Mouse (Mus musculus) heart, adult 18-20 months (tissue): ENCODE measurements at regions not wholly inside any gene's neighbourhood (a gene's known extent, or its start where the extent isn't known, plus 50 kb on each side); places are given as distances from the start of the nearest gene placed in this dataset.

ENCODE experiments used
- DNase-seq, 2 experiments: peaks; one replicate each; pipeline ENCODE4 v3.0.0; 2021 to 2022; ENCODE audit warnings: mixed read lengths in 1 of 2

DNA sequence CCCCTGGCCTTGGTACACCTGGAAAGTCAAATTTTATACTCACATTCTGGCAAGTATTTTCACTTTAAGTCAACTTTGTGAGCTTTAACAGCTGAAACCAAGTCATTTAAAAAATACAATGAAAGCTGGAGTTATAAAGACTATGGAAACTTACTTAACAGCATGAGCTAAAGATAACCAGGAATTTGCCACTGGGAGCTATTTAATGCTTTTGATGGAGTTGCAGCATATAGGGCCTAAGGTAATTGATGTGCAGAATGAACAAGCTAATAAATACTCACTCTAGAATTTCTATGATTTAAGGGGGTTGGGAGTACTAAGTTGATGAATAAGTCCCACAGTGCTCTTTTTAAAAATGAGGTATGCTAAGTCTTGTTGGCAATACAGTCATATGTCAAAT lies 463.5 kb upstream of the Dmac1 start:
- DNase-seq = no peak

DNA sequence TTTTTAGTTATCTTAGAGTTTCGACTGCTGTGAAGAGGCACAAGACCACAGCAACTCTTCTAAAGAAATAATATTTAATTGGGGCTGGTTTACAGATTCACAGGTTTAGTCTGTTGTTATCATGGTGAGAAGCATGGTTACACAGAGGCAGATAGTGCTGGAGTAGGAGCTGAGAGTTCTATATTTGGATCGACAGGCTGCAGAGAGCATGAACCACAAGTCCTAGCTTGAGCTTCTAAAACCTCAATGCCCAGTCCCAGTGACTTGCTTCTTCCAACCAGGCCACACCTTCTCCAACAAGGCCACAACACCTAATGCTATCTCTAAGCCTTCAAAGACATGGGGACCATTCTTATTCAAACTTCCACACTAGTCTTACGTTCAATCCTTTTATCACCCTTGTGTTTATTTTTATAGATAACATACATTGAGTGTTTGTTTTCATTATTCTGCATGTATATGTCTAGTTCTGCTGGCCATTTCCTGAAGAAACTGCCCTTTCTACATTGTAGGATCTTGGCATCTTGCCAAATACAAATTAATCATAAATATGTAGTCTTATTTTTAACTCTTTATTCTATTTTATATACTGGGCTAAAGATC lies 452.8 kb upstream of the Dmac1 start:
- DNase-seq = peak; percentile 2

DNA sequence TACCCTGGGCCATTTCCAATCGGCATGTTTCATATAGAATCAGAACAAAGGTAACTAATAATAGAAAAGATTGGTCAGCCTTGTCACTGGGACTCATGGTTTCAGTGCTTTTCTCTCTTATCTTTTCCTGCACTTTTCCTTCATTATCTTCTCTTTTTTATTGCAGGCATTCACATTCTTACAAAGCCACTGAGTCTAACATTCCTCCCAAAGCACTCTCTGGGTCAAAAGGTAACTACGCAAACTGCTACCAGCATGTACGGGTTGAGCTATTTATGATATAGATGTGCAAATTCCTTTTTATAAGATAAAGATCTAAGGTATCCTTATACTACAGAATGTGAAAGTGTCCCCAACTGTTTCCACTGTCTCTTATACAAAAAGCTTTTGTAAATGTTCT lies 436.5 kb upstream of the Dmac1 start:
- DNase-seq = no peak

DNA sequence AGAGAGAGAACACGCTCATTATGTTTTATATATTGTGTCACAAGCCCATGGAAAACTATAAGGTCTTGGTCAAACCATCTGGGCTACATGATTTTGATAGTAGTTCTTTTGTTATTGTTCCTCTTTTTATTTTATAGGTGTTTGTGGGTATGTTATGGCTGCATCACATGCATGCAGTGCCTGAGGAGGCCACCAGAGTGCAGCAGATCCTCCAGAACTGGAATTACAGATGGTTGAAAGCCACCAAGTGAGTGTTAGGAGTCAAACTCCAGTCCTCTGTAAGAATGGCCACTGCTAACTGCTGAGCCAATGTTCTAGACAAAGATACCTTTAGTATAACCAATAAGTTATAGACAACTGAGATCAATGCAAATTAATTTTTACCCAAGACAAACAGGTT lies 435.9 kb upstream of the Dmac1 start:
- DNase-seq = no peak

DNA sequence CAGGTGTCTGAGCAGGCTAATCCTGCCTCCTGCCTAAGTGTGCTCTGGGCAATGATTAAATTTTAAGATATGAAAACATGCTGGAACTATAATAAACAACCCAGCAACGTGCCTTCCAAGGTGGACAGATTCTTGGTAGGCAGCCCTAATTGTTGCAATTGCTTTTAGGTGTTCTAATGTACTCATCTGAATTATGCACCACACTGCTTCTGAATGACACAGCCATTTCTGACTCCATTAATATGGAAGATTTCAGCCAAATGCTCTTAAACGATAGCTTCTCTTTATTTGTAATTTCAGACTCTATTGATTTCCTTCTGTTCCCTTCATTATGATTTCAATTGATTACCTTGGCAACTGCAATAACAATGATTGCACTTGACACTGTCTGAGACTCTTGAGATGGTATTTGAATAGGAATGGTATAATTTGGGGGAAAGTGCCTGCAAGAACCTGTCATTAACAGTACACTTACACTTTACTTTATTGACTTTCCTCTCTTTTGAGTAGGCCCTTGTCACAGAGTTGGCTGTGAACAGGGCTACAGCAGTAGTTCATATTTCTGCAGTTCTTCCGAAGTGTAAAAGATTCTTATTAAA lies 422.8 kb upstream of the Dmac1 start:
- no peak for DNase-seq

DNA sequence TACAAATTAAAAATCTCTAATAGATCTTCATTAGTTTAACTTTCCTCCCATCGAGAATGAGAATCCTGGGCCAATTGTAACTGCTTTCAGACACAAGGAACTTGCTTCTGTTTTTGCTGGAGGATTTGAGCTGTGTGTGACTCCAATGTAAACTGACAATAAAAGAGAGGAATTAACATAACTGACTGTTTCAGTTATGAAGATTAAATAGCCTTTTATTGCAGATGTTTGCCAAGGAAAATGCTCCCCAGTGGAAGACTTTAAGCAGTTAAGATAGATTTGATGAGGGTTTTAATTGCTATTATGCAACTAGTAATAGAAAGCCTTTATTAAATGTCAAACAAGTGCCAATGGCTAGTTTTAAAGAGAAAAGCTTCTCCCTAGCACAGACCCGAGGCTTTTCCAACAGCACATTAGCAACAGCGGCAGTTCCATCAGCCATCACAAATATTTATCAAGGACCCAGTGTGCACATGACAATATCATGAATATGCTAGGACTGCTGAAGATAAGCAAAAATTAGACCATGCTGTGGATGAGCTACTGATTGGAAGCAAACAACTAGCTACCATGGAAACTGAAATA lies 398.6 kb upstream of the Dmac1 start:
- DNase-seq = no peak

DNA sequence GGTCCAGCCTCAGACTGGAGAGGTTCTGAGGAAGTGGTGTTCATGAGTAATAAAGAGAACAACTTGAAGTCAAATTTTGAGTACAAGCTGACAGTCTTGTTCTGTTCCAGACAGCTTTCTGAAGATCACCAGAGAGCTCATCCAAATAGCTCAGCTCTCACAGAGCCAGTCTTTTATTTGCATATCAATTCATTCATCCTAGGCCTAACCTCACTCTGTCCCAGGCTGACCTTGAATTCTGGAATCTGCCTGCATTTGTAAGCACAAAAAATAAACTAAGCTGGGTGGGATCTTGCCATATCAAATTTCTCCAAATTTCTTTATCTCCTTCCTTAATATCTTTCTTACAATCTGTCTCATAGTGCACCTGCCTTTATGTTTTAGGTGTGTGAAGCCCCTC lies 362.9 kb upstream of the Dmac1 start:
- DNase-seq = no peak

DNA sequence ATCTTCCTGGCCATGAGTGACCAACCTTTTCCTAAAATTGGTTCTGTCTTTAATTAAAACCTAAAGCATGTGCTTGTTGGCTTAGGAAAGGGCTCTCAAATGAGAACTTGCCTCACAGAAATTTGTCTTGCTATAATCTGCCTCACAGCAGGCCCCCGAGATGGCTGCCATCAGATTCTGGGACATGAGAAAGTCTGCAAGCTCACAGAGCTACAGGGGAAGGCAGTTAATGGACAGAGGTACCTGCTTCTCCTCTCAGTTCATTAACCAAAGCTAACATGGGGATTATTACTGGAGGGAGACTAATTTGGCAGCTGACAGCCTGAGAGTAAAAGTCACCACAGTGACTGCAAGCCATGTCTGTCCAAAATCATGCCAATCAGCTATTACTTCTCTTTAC lies 358.5 kb upstream of the Dmac1 start:
- DNase-seq = no peak

DNA sequence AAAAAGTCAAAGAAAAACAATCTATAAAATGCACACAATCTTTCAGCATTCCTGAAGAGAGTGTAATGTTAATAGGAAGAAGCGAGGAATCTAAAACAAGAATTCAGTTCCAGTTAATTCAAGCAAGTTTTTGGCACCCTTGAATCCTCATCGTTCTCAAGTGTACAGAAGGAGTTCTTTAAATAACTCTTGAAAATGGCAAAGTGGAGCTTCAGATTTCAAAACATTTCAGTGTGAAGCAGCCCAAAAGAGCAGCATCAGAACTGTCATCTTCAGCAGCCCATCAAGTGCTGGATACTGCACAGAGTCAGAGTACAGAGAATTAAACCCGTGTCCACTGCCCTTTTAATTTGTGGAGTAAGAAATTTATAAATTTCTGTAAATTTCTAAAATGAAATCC lies 311.8 kb upstream of the Dmac1 start:
- DNase-seq = no peak

DNA sequence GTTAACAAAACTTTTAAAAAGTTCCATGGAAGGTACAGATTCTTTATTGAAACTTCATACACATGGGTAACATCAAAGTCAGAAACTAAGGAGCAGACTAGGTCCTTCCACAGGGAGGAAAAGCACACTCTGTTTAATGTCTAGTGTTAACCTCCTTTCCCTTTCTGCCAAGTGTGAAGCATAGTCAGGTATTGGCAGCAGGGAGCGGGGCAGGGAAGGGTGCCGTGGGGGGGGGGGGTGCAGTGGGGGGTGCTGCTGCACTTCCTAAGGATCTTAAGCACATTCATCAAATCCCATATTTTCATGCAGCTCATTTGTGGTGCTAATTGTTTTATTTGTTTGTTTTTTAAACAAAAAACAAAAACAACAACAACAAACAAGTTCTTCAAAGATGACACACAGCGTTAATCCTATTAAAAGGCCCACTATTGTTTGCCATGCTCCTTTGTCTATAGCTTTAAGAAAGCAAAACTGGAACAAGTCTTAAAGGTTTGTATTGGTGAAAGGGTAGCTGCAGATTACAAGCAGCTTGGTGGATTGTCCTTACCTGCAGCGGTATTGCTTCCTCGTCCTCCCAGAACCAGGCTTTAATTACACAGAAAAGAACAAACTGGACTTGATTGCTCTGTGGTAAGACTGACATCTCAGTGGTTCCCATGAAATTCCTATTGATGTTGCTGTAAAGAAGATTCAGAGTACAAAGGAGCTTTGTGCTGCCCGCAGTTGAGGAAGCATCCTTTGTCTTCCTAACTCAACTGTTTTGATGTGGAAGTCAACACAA lies 310.2 kb upstream of the Dmac1 start:
- no peak for DNase-seq

DNA sequence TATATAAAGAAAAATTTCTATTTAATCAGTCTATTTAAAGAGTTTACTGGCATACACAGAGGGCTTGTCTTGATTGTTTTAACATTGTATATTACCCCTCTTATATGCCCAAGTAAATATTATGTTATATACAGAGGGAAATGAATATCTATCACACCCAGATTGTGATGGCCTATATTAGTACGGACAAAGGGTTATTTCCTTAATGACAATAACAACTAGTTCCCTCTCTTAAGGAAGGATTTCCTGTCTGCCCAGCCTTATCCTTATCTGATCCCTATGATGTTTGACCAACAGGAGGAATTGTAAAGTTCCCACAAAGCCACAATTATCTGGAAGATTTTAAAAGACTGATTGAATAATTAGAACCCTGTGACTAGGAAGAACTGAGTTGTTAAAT lies 301.8 kb upstream of the Dmac1 start:
- DNase-seq = no peak

DNA sequence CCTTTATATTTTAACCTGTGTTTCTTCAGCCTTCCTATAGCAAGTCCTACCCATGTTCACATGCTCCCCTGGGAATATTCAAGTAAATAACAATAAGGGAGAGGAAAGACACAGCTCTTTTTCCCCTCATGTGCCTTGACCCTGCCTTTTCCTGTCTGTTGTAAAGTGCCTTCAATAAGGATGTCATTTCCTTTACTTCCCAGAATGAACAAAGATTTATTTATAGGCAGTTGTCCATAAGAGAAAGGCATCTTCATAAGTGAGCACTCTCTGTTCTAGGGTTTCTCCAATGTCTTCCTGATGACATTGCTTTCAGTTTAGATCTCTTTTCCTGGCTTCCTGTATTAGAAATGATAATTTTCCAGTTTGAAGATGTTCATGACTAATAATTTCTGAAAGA lies 294.5 kb upstream of the Dmac1 start:
- peak in 1 of 2 experiments; percentile 1 for DNase-seq

DNA sequence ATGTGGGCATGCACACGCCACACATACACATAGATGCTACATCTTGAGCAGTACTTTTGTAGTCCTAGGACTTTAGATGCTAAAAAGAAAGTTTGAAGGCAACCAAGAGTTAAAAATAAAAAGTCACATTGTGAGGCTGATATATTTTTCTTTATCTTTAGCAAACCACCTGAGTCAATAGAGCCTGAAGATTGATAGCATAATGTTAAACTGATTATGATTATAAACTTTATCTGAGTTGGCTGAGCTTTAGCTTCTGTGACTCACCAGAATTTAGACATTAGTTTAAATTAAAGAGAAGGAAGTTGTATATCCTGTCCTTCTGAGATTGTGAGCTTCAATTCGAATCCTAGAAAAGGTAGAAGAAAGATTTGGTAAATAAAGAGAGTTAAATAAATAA lies 289.5 kb upstream of the Dmac1 start:
- DNase-seq = no peak

DNA sequence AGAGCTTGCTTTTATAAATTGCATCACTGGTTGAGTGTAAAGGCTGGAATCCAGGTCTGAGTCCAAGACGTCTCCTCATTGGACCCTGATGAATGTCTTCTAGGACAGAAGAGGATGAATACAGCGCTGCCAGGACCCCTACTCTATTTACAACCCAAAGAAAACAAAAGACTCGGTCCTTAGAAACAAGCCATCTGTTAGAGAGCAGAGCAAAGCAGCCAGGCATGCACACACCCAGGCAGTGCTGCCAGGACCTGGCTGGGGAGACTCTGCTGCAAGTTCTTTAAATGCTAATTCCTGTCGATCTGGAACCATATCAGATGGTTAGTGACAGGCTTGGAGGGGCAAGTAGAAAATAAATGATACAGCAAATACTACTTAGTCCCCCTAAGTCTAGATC lies 284.4 kb upstream of the Dmac1 start:
- DNase-seq = no peak

DNA sequence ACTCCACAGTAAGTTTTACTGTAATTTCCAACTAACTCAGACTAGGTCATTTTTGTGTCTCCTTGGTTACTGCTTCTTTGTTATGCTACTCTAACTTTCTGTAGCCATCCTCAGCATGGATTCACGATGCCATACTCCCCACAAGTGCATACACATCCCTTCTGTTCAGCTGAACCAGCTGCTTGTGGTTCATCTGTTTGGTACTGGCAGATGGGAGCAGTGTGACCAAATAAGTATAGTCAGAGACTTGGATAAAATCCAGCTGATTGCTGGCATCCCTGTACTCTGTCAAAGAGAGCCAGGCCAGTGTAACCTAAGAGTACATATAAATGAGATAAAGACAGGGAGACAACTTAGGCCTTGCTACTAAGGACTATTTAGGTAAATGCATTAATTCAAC lies 283.7 kb upstream of the Dmac1 start:
- peak in 1 of 2 experiments; percentile 12 for DNase-seq

DNA sequence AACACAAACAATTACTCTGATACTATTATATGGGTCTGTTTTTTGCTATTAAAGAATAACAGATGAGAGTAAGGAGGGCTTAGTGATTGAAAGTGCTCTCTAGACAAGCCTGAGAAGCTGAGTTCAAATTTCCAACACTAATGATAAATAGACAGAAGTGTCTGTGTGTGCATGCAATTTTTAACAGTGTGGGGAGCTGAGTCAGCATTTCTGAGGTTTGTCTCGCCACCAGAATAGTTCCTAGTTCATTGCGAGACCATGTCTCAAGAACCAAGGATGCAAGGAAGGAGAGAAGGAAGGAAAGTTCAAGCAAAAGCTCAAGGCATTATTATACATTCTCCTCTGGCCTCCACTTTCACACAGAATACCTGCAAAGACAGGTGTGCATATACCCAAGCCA lies 259.7 kb upstream of the Dmac1 start:
- no peak for DNase-seq

DNA sequence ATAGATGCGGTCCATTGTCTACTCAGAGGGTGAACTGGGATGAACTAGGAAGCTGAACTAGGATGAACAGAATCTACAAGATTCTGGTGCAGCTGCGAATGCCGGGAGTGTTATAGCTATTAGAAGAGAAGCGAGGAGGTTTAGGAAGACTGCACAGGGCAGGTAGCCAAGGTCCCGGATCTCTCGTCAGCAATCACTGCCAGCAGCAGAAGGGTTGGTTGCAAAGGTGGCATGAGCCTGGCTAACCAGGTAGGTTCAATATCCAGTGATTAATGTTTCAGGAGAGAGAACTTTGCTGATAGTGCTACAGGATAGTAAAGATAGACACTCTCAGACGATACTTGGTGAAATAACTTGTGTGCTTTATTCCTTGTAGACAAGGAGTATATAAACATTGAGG lies 257.0 kb upstream of the Dmac1 start:
- no peak for DNase-seq

DNA sequence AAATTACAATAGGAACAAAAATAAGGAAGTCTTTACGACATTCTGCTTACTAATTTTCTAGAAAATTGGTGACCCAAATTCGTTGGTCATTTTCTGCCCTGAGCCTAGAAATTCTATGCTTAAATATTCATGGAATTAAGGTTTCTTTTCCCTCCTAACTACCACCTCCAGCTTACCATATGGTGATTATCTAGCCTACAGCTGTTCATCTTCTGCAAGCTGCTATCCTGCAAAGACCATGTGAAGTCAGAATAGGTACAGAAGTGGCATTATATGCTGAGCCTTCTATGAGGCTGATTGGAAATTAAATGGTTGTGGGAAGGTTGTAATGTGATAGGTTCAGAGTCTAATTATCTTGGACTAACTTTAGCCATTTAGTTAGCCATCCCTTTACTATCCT lies 251.5 kb upstream of the Dmac1 start:
- DNase-seq = no peak

DNA sequence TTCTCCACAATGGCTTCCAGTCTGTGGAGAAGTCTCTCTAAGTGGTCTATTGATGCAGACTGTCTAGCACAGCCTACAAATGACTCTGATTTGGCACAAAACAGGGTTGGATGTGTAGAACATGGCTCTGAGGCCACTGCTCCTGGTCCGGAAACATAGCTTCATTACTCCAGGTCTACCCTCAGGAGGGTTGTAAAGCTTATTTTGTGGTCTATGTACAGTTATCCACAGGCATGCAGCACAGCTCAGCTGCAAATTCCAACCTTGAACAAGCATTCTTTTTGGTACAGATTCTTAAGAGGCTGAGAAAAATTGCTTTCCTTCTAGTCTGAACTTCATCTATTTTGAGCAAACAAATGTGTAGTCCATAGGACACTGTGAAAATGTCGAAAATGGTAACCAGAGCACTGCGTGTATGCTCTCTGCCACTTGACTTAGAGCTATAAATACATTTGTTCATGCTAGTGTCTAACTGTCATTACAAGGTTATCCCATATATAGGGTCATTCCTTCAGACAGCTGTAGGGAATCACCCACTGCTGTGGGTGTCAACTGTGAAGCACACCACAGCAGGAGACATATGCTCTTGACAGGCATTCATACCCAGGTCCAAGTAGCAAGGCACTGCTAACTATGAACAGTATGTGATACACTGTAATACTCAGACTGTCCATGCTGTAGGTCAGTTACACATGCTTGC lies 239.5 kb upstream of the Dmac1 start:
- no peak for DNase-seq
